Mouse (Mus musculus) megakaryocyte progenitor cell, adult 5-6 weeks (primary cell): ENCODE measurements around the gene Gnb3. TPM values are rescaled to one million over a fixed set of nuclear protein-coding genes. Genes with fewer than 3 reads are reported as not detected.

Experiments used
- ATAC-seq: replicated peaks from 2 replicates; pipeline ENCODE4 v1.8.0; 2016; ENCODE audit warnings: mild to moderate bottlenecking, moderate TSS enrichment, inconsistent platforms; ENCODE audit not compliant: poor library complexity
- total RNA-seq, 2 experiments: library from RNA; stranded (forward) in 1 of 2; stranded (reverse) in 1 of 2; fragments of 157-497, 149-512 nt in 1 of 2; fragments of 200-1000 nt in 1 of 2; gene quantifications; 2 replicates each; pipeline versions ENCODE4 v1.2.3 to v1.2.4; 2015 to 2017

Gene Gnb3
- total RNA-seq (2015): not detected in 2 replicates
- total RNA-seq (2017): not detected in 2 replicates

DNA sequence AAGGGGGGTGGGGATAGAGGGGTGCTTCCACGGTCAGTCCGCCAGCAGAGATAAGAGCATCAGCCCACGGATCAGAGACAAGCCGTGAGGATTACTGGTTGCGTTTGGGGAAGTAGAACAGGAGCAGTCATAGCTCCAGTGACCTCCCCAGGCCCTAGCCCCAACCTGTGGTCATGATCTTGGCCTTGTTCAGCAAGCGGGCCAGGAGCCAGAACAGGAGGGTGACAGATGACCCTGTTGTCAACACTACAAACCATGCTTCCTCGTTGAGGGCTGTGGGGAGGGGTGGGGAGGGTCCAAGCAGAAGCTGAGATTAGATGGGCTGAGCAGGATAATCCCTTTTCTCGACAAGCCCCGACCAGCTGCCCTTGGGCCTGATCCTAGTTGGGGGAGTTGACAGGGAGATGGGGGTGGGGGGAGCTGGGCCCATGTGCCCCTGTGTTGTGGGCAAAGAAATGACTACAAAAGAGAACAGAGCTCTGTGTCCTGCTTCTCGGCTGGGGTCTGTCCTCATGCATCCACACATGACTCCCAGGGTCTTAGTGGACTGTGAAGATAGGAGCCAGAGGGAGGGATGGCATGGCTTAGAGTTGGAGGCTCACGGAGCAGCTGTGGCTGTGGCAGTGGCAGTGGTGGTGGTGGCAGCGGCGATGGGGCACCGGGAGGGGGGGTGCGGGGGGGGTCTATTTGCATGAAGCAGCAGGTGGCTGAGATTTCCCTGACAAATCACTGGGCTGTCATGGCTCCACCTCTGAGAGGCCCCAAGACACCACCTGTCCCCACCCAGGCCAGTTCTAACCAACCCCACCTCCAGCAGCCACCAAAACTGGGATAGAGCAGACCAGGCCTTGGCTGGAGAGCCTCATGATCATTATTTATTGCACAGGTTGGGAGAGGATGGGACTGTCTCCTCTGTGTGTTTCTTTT is at the start of gene Gnb3:
Gnb3 (minus strand) TSS at position 35 of the 927 bp plus-strand sequence.
- ATAC-seq: peak; percentile 62

GRCm38 (mm10) chr6:124888555-124889125 is 48.6 kb upstream of the Gnb3 start:
- no peak for ATAC-seq

DNA sequence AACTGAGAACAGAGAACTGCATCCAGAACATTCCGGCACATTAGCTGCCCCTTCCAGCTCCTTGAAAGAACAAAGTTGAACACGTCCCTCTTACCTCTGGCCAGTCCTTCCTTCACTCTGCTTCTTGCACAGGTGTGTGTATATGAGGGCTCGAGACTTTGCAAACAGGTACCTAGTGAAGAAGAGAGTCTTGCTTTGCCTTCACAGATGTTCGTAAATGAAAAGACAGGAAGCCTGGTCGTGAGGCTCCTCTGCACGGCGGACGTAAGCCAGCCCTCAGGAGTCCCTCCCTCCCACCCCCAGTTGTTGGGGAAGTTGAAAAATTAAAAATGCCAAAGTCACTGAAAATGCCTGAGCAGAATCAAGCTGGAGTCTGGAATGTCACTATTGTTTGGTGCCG is 47.9 kb upstream of the Gnb3 start, which contains the start of gene Cd4:
Cd4 (minus strand) TSS at position 236 of the 400 bp plus-strand sequence.
- no peak for ATAC-seq

DNA sequence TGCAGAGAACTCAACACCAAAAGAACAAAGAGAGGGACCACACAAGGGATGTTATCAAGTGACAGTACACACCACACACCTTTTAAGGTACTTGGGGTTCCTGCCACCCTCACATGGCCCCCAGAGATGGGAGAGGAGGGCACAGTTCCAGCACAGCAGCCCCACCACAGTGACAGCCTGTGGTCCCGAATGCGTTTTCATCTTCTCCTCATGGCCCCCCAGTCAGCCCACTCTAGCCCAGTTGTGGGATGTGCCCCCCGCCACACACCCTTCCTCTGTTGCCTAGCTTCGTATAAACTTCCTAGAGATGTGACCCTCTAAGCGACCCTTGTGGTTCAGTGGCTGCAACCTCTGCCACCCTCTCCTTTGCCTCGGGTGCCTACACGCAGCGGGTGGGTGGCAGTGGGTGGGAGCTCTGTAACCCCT is 45.9 kb upstream of the Gnb3 start:
- no peak for ATAC-seq

GRCm38 (mm10) chr6:124884714-124885500 is 44.8 kb upstream of the Gnb3 start:
- peak; percentile 65 for ATAC-seq

DNA sequence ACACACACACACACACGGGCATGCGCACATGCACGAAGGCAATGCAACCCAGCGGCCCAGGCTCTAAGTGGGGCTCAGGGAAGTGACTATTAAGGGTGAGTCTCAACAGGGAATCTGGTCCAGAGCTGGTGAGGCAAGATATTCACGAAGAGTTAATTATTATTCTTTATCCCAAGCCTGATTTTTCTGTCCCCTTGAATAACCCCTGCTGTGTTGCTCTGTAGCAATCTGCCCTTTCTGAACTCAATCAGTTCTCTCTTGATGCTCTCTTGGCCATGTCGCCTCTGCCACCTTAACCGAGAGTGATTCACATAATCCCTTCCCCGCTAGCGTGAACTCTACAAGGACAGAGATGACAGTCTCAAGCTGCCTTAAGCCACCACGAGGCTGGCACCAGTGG is 43.3 kb upstream of the Gnb3 start:
- no peak for ATAC-seq

GRCm38 (mm10) chr6:124881821-124882220 is 41.7 kb upstream of the Gnb3 start:
- no peak for ATAC-seq

DNA sequence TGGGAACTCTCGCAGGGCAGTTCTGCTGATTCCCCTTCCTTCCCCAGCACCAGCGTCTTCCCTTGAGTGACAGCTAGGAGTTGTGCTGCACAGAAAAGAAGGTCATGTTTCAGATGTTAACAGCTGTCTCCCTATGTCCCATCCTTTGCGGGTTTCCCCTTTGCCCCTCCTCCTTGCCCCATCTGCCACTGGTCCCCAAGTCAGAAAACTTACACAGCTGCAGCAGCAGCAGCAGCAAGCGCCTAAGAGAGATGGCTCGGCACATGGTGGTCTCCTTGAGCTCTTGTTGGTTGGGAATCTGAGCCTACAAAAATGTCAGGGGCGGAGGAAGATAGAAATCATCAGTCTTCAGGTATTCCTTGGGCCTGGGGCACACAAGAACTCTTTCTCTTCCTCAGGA is 39.3 kb upstream of the Gnb3 start:
- no peak for ATAC-seq

- ATAC-seq: peak; percentile 48
Observed at GRCm38 (mm10) chr6:124874348-124874747, 34.3 kb upstream of the Gnb3 start.

DNA sequence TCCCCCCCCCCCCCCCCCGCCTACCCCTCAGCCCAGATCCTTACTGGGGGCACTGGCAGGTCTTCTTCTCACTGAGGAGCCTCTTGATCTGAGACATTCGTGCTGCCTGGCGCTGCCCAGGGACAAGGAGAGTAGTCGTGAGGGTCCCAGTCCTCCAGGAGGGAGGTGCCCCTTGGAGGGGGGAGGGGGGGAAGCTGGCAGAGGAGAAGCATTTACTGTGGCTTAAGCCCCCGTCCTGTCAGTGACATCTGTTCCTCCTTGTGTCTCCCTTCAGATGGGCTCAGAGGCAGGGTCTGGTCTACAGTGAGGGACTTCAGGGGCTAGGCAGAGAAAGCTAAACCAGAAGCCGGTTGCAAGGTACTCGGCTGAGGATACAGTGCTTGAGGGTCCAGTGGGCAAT is 26.5 kb upstream of the Gnb3 start:
- ATAC-seq: no peak

DNA sequence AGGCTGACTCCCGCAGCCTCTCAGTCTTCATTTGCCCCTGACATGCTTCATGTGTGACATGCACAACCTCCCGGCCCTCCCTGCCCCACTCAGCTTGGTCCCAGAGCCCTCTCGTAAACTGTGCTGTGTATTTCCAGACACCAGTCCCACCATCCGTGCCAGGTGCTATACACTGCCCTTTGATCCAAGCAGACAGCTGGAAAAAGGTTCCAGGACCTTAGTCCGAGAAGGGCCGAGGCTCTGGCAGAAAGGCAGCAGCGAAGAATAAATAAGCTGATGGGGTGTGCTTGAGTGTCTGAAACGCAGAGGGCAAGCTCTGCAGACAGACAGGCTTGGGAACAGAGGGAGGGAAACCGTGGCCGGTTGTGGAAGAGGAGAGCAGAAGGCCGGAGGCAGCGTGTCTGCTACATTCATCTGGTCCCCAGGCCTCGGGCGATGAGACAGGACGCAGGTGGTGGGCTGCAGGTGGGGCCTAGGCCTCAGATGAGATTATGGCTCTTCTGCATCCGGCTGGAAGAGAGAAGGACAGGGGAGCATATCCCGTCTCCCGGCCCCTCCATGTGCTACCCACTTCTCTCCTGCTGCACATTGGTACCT is 25.8 kb upstream of the Gnb3 start:
- ATAC-seq: no peak

- peak; percentile 57 for ATAC-seq
Observed at GRCm38 (mm10) chr6:124863658-124864298, 23.7 kb upstream of the Gnb3 start, which contains the start of gene Gpr162. TSS of gene Gpr162 (minus strand) at chr6:124863983.

GRCm38 (mm10) chr6:124863125-124863657 is 23.1 kb upstream of the Gnb3 start:
- no peak for ATAC-seq

- no peak for ATAC-seq
Observed at GRCm38 (mm10) chr6:124862406-124863124, 22.5 kb upstream of the Gnb3 start.

- ATAC-seq: no peak
Observed at GRCm38 (mm10) chr6:124861802-124862201, 21.7 kb upstream of the Gnb3 start.

- no peak for ATAC-seq
Observed at GRCm38 (mm10) chr6:124861266-124861665, 21.2 kb upstream of the Gnb3 start.

DNA sequence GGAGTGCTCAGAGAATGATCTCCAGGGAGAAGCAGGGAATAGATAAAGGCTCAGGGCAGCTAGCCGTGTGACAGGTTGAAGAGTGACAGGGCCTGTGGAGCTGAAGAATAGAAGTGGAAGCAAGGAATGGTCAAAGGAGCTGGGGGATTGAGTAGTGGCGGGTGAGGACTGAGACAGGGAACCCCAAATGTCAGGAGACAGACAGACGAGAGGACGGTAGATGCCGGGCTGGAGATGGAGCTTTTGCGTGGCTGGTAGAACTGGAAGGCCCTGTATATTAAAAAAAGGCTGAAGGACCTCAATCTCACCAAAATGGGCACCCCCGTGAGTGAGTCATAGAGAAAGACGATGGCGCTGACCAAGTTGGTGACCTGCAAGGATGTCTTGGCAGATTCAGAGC is 20.4 kb upstream of the Gnb3 start:
- ATAC-seq: no peak

- ATAC-seq: peak; percentile 75
Observed at GRCm38 (mm10) chr6:124859725-124860124, 19.6 kb upstream of the Gnb3 start.

- no peak for ATAC-seq
Observed at GRCm38 (mm10) chr6:124858561-124859318, 18.7 kb upstream of the Gnb3 start.
